Mouse (Mus musculus) frontal cortex, postnatal 36 days (tissue): ENCODE measurements around the gene Tank.
A peak's percentile ranks its signal among the peaks of the same experiment; 100 is the strongest.

Source experiments
- DNase-seq, 2 experiments: peaks; one replicate each; pipeline ENCODE4 v3.0.0; 2022; ENCODE audit warnings: low spot score in 2 of 2

The Tank gene

GRCm38 (mm10) chr2:61578433-61578832, at the start of gene Tank:
Tank (plus strand) TSS chr2:61578585.
- no peak for DNase-seq

GRCm38 (mm10) chr2:61532326-61532725, 46.1 kb upstream of the Tank start:
- DNase-seq, result no peak

GRCm38 (mm10) chr2:61533131-61533530, 45.3 kb upstream of the Tank start:
- peak; percentile 33 to 66 for DNase-seq

DNA sequence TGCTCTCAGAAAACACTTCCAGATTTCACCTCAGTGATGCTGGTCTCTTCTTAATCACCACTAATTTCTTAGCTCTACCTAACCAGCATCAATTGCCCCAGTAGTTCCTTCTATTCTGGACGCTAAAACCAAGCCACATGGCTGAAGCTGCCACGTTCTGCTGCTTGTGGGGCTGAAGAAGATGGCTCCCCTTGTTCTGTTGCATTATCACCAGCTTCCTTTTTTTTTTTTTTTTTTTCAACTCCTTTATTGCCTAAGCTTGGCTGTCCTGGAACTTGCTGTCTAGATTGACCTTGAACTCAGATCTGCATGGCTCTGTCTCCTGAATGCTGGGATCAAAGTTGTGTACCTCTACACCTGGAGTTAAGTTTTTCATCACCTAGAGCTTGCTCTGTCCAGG, 41.5 kb upstream of the Tank start:
- no peak for DNase-seq

DNA sequence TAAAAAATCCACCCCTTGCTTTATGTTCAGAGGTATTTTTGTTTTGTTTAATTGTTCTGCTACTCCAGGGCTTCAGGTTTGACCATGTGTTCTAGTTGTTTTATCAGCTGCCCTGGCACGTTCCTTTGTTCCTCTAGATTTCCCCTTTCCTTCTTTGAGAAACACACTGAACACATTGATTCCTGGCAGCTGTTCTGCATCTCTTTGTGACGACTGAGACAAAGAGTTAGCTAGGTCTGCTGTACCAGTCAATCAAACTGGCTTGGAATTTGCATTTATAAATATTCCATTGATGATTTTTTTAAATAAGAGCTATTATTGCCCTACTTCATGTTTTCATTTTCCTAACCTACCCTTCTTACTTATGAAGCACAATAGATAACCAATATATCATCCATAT, 39.0 kb upstream of the Tank start:
- no peak for DNase-seq

GRCm38 (mm10) chr2:61542426-61542825, 36.0 kb upstream of the Tank start:
- DNase-seq, result no peak

- no peak for DNase-seq
Observed at GRCm38 (mm10) chr2:61545666-61546065, 32.7 kb upstream of the Tank start.

- DNase-seq, result no peak
Observed at GRCm38 (mm10) chr2:61548021-61548420, 30.4 kb upstream of the Tank start.

DNA sequence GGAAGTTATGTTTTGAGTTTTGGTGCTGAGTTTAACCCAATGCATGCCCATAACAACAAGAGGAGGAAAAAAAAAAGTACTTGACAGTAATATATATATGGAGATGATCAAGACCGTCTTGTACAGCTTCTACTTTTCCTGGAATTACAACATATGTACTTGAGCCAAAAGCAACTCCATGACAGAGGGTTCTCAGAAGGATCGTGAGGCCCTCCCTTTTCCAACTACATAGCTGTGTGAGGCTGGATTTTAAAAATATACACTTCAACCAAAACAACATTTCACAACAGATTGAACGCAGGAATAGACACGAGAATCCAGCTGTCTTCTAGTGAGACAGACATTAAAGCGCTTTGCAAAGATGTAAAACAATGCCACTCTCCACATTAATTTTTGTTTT, 26.7 kb upstream of the Tank start:
- DNase-seq, result no peak

DNA sequence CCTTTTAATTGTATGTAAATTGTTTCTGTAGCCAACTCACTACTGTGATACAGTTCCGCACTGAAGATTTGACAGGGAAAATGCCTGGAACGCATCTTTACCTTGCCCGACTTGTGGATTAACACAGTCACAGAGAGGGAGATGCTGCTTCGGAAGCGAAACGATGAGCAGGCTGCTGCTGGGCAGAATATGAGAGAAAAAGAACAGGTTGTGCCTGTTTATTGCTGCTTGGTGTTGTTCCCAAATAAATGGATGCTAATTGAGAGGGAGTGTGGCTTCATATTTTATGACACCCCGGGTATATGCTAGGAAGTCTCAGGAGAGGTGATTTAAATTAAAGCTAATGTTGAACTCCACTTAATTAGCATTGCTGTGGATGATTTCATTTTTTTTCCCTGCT, 23.0 kb upstream of the Tank start:
- DNase-seq, result no peak

DNA sequence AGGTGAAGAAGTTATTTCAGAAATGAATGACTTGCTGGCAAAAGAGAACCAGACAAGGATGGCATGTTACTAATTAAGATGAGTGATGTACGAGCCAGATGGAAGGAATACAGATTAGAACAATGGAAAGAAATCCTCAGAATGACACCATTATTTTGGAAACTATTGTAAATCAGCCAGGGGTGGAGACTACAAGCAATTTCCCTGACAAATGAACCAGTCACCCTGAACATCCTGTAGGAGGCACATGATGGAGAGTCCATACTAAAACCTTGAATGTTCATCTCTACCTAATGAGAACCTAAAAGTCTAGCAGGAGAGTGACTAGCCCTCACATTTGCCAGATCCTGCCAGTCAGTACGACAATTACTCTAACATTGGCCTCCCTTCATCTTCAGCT, 22.6 kb upstream of the Tank start:
- no peak for DNase-seq

GRCm38 (mm10) chr2:61556639-61557038, 21.7 kb upstream of the Tank start:
- DNase-seq, result no peak

DNA sequence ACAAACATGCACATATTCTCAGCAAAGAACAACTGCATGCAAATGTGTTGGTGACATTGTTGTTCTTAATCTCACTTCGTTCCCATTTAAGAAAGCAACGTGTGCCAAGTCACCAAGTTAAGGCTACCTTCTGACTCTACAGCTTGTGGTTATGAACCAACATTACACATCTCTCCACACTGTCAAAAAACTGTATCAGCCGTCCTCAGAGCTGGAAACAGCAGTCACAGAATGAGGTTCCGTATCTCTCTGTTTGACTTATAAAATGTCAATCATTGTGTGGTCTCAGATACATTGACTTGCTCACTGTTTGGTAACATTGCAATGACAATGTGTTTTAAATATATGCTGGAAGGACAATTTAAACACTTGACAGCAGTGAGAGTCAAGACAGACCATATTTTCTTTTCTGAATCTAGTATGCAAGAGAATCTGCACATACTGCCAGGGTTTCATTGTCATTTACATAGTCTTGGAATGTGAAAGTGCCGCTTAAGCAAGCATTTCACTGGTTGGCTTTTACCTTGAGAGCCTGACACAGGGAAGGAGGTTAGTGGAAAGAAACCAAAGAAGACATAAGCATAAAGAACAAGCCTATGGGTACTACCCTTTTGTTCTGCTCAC, 20.4 kb upstream of the Tank start:
- DNase-seq, result no peak

DNA sequence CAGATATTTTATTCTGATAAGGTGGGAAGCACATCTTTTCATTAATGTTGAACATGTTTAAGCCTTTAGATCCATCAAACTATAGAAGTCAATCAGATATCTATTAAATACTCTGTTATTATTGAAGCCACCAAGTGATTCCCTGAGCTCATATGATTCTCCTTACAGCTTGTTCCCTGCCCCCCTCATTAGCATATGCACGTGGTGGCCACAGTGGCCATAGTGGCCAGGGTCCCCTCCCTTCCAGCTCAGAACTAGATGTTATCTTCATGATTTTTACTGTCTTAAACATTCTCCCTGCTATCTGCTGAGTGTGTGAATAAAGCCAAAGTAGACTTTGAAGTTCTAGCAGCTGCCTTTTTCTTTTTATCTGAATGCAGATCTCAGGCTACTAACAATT, 17.3 kb upstream of the Tank start:
- DNase-seq, result no peak

- no peak for DNase-seq
Observed at GRCm38 (mm10) chr2:61563202-61563601, 15.2 kb upstream of the Tank start.

DNA sequence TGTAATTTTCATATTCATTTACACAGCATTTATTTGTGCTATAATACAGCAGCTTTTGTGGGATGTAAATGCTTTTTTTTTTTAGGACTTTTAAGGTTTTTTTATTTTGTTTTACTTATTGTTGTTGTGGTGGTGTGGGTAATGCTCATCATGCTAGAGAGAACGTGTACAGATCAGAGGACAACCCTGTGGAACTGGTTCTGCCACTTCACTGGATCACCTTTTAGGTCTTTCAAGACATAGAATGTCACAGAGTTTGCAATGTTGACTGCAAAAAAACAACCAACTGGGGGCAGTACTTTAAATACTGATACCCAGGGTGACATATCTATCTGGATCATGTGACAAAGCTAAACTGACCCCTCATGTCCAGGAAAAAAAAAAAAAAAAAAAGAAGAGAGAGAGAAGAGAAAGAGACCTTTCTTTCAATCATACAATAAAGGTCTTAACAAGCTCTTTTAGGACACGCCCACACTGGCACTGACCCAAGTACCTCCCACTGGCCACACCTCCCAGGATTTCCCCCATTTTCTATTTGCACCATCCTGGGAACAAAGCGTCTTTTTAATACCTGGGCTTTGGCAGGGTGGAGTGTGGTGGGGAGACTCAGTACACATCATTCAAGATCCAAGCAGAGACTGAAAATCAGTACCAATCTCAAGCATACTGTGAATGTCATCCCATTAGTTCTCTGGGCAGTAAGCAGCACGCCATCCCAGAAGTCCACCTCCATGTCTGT, 11.2 kb upstream of the Tank start:
- DNase-seq, result no peak

- DNase-seq, result no peak
Observed at GRCm38 (mm10) chr2:61569181-61569580, 9.2 kb upstream of the Tank start.

DNA sequence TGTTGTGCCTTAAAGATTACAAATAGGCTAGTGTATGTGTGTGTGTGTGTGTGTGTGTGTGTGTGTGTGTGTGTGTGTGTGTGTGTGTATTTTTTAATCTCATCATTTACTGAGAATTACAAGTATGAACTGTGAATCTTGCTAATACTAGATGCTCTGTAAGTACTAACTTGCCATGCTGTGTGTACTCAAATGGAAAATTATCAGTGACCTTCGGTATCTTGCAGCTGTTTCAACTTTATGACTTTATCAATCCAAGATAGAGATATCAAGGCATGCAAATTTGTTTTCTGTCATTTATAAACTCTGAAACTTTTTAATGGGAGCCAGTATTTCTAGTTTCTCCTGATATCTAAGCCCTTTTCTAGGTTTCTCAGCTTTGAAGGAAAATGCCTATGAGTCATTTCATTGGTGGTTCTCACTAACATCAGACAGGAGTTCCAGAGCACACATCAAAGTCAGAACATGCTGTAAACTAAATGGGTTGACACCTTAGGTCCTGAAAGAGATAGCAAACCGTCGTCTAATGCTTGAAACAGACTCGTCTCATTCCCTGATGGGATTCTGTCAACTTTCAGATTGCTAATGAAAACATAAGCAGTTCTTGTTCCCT, 6.9 kb upstream of the Tank start:
- no peak for DNase-seq

DNA sequence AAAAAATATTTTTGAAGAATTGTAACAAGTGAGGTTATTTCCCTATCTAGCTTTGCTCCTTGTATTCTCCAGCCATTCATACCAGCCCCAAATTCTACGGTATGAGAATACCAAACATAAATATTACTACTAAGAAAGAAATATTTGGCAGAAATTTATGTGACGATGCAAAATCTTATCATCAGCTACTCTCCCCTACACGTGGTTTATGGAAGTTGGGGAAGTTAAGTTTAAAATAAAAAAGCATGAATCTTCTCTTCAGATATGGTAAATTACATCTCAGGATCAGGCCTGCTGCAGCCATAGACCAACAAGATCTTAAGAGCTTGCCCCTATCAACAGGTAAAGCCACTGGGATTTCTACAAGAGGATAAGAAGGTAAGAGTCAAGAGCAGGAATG, 1.9 kb upstream of the Tank start:
- DNase-seq, result no peak

- DNase-seq, result no peak
Observed at GRCm38 (mm10) chr2:61576928-61577695, 1.3 kb upstream of the Tank start.

GRCm38 (mm10) chr2:61577696-61578062, 706 bp upstream of the Tank start:
- no peak for DNase-seq

- DNase-seq, result no peak
Observed at GRCm38 (mm10) chr2:61579501-61579990, 1.2 kb downstream of the Tank start.
